Mouse (Mus musculus): ENCODE results near the gene Ctnnd2.
"Not testable (repeated sequence)": the region's sequence is repeated elsewhere in the genome, so short reads cannot be mapped to it uniquely, and the experiment has no call there.

DNA sequence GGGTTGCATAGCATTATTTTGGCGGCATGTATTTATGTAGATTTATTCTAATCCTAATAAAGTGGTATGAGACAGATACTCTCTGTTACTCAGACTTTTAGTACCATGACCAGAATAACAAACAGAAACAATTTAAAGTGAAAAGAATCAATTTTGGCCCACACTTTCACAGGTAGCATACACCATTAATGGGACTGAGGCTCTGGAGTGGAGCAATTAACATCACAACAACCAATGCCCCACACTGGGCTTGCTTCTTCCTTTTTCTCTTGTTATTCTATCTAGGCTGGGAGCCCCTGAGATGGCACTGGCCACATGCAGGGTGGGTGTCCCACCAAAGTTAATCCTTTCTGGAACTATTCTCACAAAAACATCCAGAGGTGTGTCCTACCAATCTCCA lies 32.8 kb upstream of the Ctnnd2 start:
- TF ChIP-seq CTCF (IDR thresholded peaks at IDR 0.05; ENCODE audit: borderline replicate concordance, insufficient read depth, low read depth, low read length); POLR2A (IDR thresholded peaks at IDR 0.05; ENCODE audit: borderline replicate concordance, insufficient read depth, low read length): not testable (repeated sequence)

Data from cerebellum, adult 2 months (tissue).